Mouse (Mus musculus): ENCODE data around the gene Pbdc1.
"Not testable (repeated sequence)": the region's sequence is repeated elsewhere in the genome, so short reads cannot be mapped to it uniquely, and the experiment has no call there.

GRCm38 (mm10) chrX:105083013-105083412 is 3.5 kb downstream of the Pbdc1 start:
- not testable (repeated sequence) for TF ChIP-seq CTCF (IDR thresholded peaks at IDR 0.05; ENCODE audit: low read depth, low read length); TAL1 (conservative IDR thresholded peaks at IDR 0.05; ENCODE audit: low read depth, low read length); GATA1 (IDR thresholded peaks at IDR 0.05; ENCODE audit: borderline replicate concordance, low read length); POLR2AphosphoS5 (IDR thresholded peaks at IDR 0.05; ENCODE audit: insufficient replicate concordance, low read depth, low read length); GATA2 (IDR thresholded peaks at IDR 0.05; ENCODE audit: borderline replicate concordance, low read depth, low read length)
